Mouse (Mus musculus) heart, postnatal 14 days (tissue): Measurements from ENCODE around the gene Obscn. TPM values are rescaled to one million over a fixed set of nuclear protein-coding genes. Genes with fewer than 3 reads are reported as not detected.

Source experiments
- DNase-seq, 2 experiments: peaks; one replicate each; pipeline ENCODE4 v3.0.0; 2021 to 2022
- intact Hi-C: fragments of 180-260 bp; cut with DNase I; formaldehyde crosslinking; loops from one replicate; pipeline ENCODE4 v1.15.1; 2025
- total RNA-seq, 2 experiments: library from RNA; stranded (reverse); gene quantifications; 2 replicates each; pipeline ENCODE4 v1.2.3; 2021

Gene Obscn
- total RNA-seq, 2 experiments from 2014 or later: 506 to 513 TPM

DNA sequence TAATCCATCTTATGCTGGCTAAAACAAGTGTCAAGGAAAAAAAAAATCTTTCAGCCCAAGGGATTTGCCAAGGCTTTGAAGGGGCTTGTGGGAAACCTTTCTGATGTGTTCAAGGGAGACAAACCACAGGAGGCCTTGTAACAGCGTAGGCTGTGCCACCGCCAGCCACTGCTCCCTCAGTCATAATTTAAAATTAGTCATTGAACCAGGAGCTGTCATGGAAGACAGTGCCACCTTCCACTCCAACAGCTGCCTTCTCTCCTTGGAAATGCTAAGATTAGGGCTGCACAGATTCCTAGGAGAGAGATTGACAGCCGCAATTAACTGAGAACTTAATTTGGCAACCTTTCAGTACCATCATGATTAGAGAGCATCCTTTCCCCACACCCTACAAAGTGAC lies 13.1 kb upstream of the Obscn start:
- no peak for DNase-seq
- intact Hi-C loops: no loop called here

DNA sequence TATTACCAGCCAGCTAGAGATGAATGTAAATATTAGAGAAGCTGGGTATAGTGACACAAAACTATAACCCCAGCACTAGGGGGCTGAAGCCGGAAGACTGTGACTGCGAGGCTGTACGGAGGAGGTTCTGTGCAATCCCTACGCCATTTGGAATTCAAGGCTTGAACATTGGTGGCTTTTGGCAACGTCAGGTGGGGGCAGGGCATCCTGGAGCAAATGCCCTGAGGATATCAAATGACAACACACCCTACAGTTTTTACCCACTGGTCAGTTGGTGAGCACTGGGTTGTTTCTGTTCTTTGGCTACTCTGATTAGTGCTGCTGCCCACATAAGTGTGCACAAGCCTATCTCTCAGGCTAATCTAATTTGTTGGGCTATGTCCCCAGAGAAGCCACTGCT lies 6.8 kb upstream of the Obscn start:
- no peak for DNase-seq
- intact Hi-C loops: no loop called here

DNA sequence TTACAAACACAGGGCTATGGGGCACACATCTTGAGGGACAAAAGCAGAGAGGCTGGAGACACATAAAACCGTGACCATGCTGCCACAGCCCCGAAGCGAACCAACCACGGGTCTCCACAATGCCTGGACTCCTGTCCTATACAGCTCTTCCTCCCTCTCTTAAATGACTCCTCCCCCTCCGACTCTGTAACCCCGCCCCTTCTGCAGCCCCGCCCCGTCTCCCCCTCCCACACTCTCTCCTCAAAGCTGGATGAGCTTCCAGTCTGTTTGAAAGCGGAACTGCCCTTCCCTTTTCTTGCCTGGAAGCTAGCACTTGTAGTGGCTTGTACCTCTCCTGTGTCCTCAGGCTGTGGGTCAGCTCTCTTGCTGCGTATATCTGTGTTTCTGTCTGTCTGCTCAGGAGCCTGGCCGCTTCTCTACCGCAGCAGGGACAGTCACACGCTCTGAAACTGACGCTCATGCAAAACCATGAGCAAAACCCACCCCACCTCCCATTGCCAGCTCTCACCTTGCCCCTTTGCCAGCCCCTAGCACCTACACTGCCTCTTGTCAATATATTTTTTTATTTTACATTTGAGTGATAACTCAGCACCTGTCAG lies 5.7 kb upstream of the Obscn start:
- DNase-seq: no peak
- intact Hi-C loops: no loop called here

DNA sequence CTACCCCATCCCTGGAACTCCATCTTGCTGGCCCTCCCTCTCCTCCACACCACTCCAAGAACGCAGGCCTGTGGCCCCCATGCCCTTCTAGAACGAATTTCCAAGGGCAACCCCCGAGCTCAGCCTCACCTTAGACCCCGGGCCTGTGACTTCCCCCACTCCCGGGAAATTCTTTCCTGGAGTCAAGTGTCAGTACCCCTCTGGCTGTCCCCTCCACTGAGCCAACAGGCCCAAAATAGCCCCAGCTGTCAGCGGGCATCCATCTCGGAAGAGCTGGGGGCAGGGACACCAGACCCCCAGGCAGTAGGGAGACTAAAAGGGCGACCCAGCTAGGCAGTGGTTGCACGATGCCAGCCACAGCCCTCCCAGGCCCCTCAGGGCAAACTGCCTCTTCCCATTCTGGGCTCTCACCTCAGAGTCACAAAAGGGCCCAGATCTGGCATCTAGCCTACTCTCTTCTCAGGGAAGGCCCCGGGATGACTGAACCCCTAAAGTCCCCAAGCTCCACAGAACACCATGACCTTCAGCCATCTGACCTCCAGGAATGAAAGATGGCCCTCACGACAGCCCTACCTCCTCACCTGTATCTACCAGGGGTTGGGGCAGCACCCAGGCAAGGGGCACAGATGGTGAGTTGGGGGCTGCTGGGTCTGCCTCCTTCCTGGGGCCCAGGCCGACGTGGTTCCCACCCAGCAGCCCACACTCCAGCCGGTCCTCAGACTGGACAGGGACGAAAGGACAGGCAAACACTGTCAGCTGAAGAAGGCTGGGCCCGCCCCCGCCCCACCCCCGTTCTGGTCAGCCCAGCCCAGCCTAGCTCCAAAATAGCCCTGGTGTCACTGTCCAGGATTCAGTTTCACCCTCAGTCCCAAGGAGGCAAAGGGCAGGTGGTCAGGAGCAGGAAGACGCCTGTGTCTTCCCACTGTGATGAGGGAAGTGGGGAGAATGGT lies 2.6 kb upstream of the Obscn start:
- DNase-seq: peak; percentile 37 to 53
- intact Hi-C loops: no loop called here

DNA sequence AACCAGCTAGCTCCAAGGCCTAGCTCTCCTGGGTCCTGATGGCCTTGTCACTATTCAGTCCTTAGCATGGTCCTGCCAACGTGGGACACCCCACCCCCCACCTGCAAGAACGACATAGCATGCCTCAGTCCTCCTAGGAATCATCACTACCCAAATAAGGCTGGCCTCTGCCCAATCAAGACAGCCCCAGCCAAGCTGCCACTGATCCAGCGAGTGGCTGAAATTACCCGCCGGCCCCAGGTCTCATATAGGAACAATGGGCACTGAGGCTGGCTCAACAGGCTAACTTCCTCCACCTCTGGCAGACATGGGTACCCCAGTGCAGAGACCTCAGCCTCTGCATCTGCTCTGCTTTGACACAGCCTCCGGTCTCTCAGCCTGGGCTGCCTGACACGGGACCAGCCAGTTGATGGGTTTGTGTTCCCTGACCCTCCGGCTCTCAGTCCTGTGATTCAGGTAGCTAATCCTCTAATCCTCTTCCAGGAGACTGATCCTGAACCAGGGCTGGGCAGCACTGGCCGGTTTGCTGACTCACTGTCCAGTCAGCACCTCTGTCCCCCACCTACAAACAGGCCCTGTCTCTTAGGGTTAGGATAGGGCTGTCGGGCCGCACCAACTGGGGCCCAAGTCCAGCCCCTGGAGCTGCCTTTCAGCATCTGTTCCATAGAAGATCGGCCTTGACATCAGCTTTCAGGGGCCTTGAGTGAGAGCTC lies 948 bp upstream of the Obscn start:
- intact Hi-C loops: no loop called here
- no peak for DNase-seq

DNA sequence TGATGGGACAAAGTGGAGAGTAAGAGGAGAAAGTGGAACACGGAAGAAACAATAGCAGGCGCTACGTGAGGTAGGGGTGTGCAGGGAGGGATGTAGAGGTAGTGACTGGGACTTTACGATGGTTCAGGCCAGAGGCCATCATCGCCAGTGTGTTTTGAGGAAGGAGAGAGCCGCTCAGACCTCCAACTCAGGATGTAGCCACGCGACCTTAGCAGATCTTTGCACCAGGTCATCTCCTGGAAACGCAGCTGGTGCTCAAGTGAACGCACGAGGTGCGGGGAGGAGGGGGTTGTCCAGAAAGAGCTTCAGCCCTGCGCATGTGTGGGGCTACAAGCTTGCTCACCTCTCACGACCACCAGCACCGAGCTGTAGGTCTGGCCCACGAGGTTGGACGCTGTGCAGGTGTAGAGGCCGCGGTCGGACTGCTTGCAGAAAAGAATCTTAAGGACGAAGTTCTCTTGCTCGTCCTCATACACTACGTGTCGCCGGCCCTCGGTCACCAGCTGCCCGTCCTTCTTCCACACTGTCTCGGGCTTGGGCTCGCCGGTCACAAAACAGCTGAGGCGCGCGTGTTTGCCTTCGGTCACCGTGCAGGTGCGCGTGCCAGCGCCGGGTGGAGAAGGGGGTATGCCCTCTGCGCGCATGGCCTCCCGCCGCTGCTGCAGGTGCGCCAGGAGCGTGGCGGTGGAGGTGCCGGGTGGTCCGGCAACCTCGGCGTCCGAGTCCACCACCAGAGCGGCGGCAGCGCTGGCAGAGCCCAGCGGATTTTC lies 966 bp downstream of the Obscn start:
- no peak for DNase-seq
- intact Hi-C loops: no loop called here

DNA sequence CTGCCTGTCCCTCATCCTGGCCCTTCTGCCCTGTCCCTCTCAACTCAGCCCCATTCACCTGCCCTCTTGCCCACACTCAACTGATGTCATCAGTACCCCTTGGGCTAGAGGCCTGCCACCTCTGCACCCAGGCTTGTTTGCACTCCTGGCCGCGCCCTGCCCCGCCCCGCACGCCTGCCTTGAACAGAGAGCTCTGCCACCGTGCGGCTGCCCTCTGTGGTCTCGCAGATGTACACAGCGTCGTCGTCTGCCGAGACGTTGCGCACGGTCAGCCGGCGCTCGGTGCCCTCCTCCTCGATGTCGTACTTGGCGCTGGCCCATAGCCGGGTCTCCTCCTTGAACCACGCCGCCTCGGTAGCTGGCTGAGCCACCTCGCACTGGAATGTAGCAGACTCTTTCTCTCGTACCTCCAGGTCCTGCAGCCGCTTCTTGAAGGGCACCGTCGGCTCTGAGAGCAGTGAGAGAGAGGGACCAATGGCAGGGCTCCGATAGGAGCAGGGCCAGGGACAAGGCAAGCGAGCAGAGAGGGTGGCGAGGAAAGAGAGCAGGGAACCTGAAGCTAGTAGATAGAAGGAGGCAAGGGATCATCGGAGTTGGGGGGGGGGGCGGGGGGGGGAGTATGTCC lies 1.7 kb downstream of the Obscn start:
- intact Hi-C loops: no loop called here
- peak; percentile 19 to 20 for DNase-seq

DNA sequence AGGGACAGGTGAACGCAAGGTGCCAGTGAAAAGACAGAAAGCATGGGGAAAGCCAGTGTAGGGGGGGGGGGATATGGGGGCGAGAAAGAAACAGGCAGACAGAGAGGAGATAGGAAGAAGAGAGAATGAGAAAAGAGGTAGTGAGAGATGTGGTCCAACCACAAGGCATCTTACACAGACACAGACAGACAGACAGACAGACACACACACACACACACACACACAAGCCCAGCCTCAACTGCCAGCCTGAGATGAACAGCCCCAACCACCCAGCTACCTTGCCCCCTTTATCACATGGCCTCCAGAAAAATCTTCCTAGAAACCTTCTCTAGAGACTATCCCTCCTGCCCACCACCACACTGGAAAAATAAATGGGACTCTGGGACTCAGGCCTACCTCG lies 4.1 kb downstream of the Obscn start:
- DNase-seq: no peak
- intact Hi-C loops: no loop called here

DNA sequence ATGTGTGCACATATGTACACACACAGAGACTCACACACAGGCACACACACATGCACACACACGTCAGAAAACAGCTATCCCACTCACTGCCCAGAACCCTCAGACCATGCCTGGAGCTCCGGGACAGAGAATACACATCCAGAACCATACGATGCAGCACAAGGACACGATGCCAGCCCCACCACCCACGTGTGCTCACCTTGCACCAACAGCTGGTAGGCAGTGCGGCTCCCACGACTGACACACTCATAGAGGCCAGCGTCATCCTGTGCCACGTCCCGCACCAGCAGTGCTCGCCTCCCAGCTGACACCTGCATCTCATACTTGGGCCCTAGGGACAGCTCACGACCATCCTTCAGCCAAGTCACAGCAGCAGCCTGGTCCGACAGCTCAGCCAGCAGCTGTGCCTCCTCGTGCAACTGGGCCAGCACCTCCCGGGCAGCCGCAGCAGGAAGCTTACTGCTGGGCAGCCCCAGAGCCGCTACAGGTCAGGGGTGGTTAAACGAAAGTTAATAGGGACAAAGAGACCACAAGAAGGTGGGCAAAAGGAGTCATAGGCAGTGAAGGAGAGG lies 4.8 kb downstream of the Obscn start:
- DNase-seq: no peak
- intact Hi-C loops: no loop called here

DNA sequence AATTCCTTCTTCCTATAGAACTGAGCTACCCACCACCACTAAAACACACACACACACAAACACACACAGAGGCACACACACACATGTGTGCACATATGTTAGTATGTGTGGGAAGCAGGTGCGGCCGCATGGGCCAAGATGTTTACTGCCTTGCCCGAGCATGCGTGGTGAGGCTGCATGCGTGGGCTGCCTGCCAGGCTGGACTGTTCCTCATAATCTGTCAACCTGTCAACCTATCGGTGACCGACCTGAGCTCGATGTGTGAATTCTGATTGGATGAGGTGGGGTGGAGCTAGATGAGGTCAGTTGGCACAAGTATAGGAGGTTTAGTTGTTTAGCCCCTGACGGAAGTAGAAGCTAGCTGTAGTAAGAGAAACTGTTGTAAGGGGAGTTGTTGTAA lies 5.4 kb downstream of the Obscn start:
- intact Hi-C loops: no loop called here
- peak; percentile 40 to 61 for DNase-seq

DNA sequence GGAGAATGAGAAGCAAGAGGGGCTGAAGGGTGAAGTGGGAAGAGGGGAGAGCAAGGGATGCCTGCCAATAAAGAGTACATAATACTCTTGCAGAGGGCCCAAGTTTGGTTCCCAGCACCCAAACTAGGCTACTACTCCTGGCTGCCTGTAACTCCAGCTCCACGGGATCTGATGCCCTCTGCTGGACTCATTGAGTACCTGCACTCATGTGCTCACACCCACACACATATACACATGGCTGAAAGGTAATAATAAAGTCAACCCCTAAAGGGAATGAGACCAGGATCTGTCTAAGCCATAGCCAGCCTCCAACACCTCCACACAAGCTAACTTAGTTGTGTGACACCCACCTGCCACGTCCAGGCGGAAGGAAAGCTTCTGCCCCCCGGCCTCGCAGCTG lies 30.3 kb downstream of the Obscn start:
- DNase-seq: no peak
- intact Hi-C loops: no loop called here

DNA sequence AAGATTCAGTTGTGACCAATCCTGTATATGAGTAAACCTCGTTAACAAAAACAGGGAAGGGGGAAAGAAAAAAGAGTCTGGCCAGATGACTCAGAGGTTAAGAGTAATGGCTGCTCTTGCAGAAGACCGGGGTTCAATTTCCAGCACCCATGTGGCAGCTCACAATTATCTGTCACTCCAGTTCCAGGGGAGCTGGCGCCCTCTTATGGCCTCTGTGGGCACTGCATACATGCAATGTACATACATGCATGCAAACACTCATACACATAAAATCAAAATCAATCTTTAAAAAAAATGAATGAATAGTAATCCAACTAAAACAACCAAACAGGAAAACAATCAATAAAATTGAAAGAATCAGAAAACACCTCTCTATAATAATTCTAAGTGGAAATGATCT lies 33.9 kb downstream of the Obscn start:
- no peak for DNase-seq
- intact Hi-C loops: no loop called here

DNA sequence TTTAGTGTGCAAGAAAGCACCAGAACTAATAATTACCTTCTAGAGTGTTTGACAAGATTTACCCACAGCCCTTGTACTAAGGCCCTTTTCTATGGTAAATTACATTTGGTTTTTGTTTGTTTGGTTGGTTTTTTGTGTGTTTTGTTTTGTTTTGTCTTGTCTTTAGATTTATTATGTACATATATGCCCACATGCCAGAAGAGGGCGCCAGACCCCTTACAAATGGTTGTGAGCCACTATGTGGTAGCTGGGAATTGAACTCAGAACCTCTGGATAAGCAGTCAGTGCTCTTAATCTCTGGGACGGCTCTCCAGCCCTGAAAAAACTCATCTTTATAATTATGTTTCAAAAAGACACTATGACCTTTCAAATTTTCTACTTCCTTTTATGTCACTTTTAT lies 37.9 kb downstream of the Obscn start:
- intact Hi-C loops: loop anchor here (5.0 kb wide), 1 partner anchor 84 kb away; the partner anchor contains the start of gene Gjc2
- peak; percentile 48 to 67 for DNase-seq

DNA sequence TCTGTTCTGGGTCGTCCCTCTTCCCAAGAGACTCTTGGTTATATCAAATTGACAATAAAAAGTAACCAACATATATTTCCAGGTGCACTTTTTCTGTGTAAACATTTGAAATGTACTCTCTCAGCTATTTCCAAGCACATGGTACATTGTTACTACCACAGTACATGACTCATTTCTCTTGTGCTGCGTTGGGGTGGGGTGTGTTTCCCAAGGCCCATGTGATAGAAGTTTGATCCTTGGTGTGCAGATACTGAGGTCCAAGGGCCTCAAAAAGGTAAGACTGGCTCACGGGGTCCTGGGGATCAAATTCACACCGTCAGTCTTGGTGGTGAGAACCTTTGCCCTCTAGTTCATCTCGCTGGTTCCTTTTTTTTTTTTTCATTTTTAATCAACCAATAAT lies 38.4 kb downstream of the Obscn start:
- DNase-seq: no peak
- intact Hi-C loops: loop anchor here (5.0 kb wide), 1 partner anchor 85 kb away; the partner anchor contains the start of gene Gjc2

DNA sequence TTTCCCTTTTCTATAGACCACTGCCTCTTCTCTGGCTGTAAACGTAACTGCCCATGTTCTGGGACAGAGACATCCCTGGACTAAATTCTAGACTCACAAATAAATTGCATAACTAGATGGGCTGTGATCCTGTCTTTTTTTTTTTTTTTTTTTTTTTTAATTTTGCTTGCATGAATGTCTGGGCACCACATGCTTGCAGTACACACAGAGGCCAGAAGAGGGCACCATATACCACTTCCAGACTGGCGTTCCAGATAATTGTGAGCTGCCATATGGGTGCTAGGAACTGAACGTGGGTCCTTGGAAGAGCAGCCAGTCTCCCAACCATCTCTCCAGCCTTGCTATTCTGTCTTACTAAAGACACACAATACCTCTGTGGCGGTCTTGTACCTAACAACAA lies 42.0 kb downstream of the Obscn start:
- DNase-seq: peak in 1 of 2 experiments; percentile 24
- intact Hi-C loops: loop anchor here (2.0 kb wide), 1 partner anchor 203 kb away; no protein-coding TSS in a partner anchor

DNA sequence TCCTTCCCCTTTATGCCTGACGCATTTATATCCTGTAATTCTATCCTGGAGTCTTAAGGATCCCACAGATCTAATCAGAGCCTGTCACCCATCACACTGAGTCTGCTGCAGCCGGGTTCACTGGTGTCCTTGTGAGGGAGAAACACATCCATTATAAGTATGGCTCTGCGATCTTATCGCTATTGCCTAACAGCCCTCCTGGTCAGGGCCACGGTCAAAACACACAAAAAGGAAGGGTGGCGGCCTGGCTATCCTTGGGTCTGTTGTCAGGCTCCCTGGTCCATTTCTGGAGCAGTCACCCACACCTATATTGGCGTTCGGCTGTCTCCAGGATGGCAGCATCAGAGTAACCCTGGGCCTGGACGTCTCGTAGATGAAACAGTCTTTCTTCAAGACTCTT lies 48.6 kb downstream of the Obscn start:
- intact Hi-C loops: no loop called here
- DNase-seq: no peak

DNA sequence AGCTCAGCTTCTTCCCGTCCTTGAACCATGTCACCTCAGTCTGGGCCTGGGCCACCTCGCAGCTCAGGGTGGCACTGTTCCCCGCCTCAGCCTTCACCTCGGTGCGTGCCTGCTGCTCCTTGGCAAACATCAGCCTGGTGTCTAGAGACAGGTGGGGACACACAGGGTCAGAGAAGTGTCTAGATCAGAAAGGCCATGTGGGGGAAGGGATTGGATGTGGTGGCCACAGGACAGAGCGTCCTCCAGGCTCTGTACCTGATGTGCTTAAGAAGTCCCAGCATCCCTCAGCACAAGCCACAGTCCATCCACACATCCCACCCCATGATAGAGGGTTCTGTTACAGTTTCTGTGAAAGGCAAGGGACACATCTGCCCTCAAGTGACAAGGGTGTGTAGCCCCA lies 51.0 kb downstream of the Obscn start:
- intact Hi-C loops: no loop called here
- DNase-seq: no peak

DNA sequence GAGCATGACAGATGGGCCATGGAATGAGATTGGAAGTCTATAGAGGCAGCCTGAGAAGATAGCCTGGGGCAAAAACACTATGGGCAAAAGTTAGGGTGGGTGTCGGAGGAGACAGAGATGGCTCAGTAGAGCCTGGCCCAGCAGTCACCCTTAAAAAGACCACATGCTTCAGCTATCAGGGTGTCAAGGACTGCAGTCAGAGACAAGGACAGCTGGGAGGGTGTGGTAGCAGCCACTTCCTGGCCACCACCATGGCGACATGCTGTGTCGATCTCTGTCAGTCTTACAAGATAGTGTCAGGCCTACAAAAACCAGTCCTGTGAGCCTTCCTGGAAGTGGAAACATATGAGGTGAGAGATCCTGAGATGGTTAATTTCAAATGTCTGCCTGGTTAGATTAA lies 53.1 kb downstream of the Obscn start:
- intact Hi-C loops: no loop called here
- no peak for DNase-seq

DNA sequence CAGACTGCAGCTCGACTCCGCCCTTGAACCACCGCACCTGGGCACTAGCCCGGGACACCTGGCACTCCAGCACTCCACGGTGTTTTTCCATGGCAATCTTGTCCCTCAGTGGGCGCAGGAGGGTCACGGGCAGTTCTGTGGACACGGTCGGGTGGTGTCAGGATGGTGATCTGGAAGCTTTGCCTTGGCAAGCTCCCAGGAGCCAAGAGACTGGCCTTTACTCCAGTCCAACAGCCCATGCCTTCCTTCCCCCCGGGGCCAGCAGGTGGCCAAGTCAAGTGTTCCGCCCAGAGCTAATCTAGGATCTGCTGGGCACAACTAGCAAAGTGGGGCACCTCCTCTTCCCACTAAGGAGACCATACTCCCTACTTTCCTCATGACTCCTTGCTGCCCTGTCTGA lies 57.9 kb downstream of the Obscn start:
- intact Hi-C loops: no loop called here
- DNase-seq: peak; percentile 19 to 20

DNA sequence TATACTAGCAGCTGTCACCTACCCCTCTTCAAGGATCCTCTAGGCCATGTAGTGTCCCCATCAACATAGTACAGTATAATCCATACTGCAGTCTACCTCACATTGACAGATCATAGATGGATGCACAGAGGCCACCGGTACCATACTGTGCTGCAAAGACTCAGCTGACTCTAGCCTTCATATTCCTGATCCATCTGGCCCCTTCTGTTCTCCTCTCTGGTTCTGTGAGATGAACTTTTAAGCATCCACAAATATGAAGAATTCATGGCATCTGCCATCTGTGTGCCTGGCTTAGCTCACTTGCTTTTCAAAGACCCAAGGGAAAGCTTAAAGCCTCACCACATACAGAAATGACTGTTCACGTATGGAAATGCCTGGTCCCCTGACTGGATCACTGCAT lies 65.9 kb downstream of the Obscn start:
- DNase-seq: no peak
- intact Hi-C loops: no loop called here
